Mouse (Mus musculus): ENCODE data around the gene Myh11. TPM values are rescaled to one million over a fixed set of nuclear protein-coding genes. Genes with fewer than 3 reads are reported as not detected.
"Not testable (repeated sequence)": the region's sequence is repeated elsewhere in the genome, so short reads cannot be mapped to it uniquely, and the experiment has no call there.

Myh11 gene
- polyA plus RNA-seq, 1 experiment from 2014 or later, result 0.36 TPM

DNA sequence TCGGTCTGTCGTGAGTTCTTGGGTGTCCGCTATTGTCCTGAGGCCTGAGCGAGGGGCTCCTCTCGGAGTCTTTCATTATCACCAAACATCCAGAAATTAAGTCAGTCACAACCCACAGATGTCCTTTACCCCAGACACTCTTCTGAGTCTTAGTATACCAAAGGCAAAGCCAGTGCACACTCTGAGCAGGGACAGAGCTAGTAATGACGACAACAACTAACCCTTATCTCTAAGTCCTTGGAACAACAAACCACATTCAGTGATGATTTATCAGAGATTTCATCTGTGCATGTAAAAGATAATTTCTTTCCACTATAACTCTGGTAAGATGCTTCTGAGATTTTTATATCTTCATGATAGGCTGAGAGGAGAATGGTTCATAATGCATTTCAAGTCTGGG, 134.9 kb downstream of the Myh11 start:
- Histone ChIP-seq H3K9me3 (ENCODE audit: low read length) (no peaks in the 10 kb centered on the region), H3K9ac (replicated peaks) (no peak overlapping the region; the same call in 1 of the 2 replicates), H3K36me3 (replicated peaks; ENCODE audit: insufficient read depth, low read length) (peaks cover 28% of the 10 kb centered on the region), H3K4me2 (ENCODE audit: low read depth, low read length) (no peak overlapping the region), H3K27ac (ENCODE audit: low read depth) (peak overlapping the region; percentile 49), H3K4me3 (ENCODE audit: low read depth, low read length) (no peak overlapping the region), H3K27me3 (ENCODE audit: insufficient read depth, low read length) (no peaks in the 10 kb centered on the region), H3K4me1 (ENCODE audit: insufficient read depth) (peaks cover 14% of the 10 kb centered on the region; the same call in 1 of the 2 replicates)
- DNase-seq (no peak), ATAC-seq (no peak)
- no peak for TF ChIP-seq EP300 (IDR thresholded peaks at IDR 0.05; ENCODE audit: low read depth)
- TF ChIP-seq CTCF (IDR thresholded peaks at IDR 0.05; ENCODE audit: low read depth), result no peak
- 71% methylated on average over 5 of the region's 6 CpGs for WGBS (ENCODE audit: insufficient replicate concordance)

DNA sequence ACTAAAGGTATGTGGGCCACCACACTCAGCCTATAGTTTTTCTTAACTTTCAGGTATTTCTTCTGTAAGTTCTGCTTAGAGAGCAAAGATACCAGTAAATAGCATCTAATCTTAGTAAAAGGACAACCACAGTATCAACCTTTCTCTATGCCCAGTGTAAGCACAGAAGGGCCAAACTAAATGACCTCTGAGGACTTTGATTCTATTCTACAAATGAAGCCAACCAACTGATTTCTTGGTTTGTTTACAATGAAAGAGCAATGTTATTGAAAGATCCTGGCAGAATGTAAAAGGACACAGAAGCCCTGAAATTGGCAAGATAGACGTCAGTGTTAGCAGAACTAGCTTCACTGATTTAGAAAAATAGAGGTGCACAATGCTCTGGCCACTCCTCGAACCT, 135.5 kb downstream of the Myh11 start:
- H3K9ac ChIP-seq (replicated peaks); H3K9me3 ChIP-seq (ENCODE audit: low read length); H3K4me3 ChIP-seq (ENCODE audit: low read depth, low read length); H3K4me2 ChIP-seq (ENCODE audit: low read depth, low read length); DNase-seq; ATAC-seq; H3K27me3 ChIP-seq (ENCODE audit: insufficient read depth, low read length): not testable (repeated sequence)
- Histone ChIP-seq H3K4me1 (ENCODE audit: insufficient read depth) (peaks cover 14% of the 10 kb centered on the region; the same call in 1 of the 2 replicates), H3K27ac (ENCODE audit: low read depth) (peak overlapping the region; percentile 76), H3K36me3 (replicated peaks; ENCODE audit: insufficient read depth, low read length) (peaks cover 35% of the 10 kb centered on the region)
- 50% methylated on average over 1 of the region's 2 CpGs for WGBS (ENCODE audit: insufficient replicate concordance)

DNA sequence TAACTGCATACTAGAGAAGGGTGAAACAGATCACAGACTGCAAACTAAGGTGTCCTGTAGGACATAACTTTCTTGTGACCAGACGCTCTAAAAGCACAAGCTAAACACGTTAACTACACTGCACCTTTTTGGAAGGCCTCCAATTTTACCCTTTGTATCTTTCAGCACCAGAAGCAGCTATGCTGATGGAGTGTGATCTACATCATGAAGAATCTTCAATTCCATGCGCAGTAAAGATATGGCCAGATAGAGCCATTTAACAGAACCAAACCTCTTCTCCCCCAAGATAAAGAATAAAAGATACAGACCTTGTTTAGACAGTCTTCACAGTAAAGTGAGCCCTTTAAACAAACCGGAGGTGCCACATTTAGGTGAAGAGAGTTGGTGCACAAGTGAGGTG, 139.5 kb downstream of the Myh11 start:
- TF ChIP-seq EP300 (IDR thresholded peaks at IDR 0.05; ENCODE audit: low read depth) (0 out of 2 replicates have a peak, but pooled peaks have one; percentile 24), CTCF (IDR thresholded peaks at IDR 0.05; ENCODE audit: low read depth) (no peak)
- DNase-seq (no peak), ATAC-seq (no peak)
- no peak overlapping the region for H3K9ac ChIP-seq (replicated peaks)
- H3K4me1 ChIP-seq (ENCODE audit: insufficient read depth), result peaks cover 4% of the 10 kb centered on the region; the same call in 1 of the 2 replicates
- no peak overlapping the region for H3K4me2 ChIP-seq (ENCODE audit: low read depth, low read length)
- H3K27me3 ChIP-seq (ENCODE audit: insufficient read depth, low read length), result no peaks in the 10 kb centered on the region
- peaks cover 47% of the 10 kb centered on the region for H3K36me3 ChIP-seq (replicated peaks; ENCODE audit: insufficient read depth, low read length)
- no peaks in the 10 kb centered on the region for H3K9me3 ChIP-seq (ENCODE audit: low read length)
- no peak overlapping the region for H3K4me3 ChIP-seq (ENCODE audit: low read depth, low read length)
- 69% methylated on average over 4 of the region's 4 CpGs for WGBS (ENCODE audit: insufficient replicate concordance)
- H3K27ac ChIP-seq (ENCODE audit: low read depth), result no peak overlapping the region

GRCm38 (mm10) chr16:14147712-14148111, 143.5 kb downstream of the Myh11 start:
- Histone ChIP-seq H3K4me2 (ENCODE audit: low read depth, low read length) (no peak overlapping the region), H3K9me3 (ENCODE audit: low read length) (no peaks in the 10 kb centered on the region), H3K4me3 (ENCODE audit: low read depth, low read length) (no peak overlapping the region), H3K4me1 (ENCODE audit: insufficient read depth) (no peaks in the 10 kb centered on the region), H3K27me3 (ENCODE audit: insufficient read depth, low read length) (no peaks in the 10 kb centered on the region), H3K27ac (ENCODE audit: low read depth) (no peak overlapping the region), H3K36me3 (replicated peaks; ENCODE audit: insufficient read depth, low read length) (peaks cover 55% of the 10 kb centered on the region), H3K9ac (replicated peaks) (no peak overlapping the region)
- DNase-seq (no peak), ATAC-seq (no peak)
- peak; percentile 34 for TF ChIP-seq CTCF (IDR thresholded peaks at IDR 0.05; ENCODE audit: low read depth)
- TF ChIP-seq EP300 (IDR thresholded peaks at IDR 0.05; ENCODE audit: low read depth), result no peak

MicroRNA genes within 50 kb of the gene (microRNA counts, 519-probe panel; counts per million panel counts)
- 3,123 counts per million, percentile 32 among the panel's probes with 10 or more counts for microRNA mmu-miR-484

Small RNA genes lying within 50 kb of the gene (microRNA-seq; reads per million reads assigned to microRNA genes)
- gene Mir484, result 3,295 reads per million, percentile 84 among the genes with 10 or more reads in this experiment

Other genes starting within 250 kb of the Myh11 start
- gene Nde1, start 128.1 kb downstream of the Myh11 start, polyA plus RNA-seq (2015; fragmentation: Nextera tagmentation; extraction: Ambion mirVana), result 24.9 and 28.1 TPM in 2 replicates
- 6.1 TPM in 2 replicates for gene Marf1, start 128.0 kb downstream of the Myh11 start, polyA plus RNA-seq (2015; fragmentation: Nextera tagmentation; extraction: Ambion mirVana)
- 40.7 and 45.1 TPM in 2 replicates for gene Fopnl, start 26.0 kb upstream of the Myh11 start, polyA plus RNA-seq (2015; fragmentation: Nextera tagmentation; extraction: Ambion mirVana)
- gene Abcc1, start 70.2 kb upstream of the Myh11 start, polyA plus RNA-seq (2015; fragmentation: Nextera tagmentation; extraction: Ambion mirVana), result 1.2 and 1.7 TPM in 2 replicates

Measured in liver, postnatal 0 days (tissue).